Mouse (Mus musculus) adrenal gland, adult 8-10 months (tissue): Measurements from ENCODE around the gene Mgat3. TPM values are rescaled to one million over a fixed set of nuclear protein-coding genes. Genes with fewer than 3 reads are reported as not detected.

Experiments
- DNase-seq: peaks from one replicate; pipeline ENCODE4 v3.0.0; 2022
- total RNA-seq, 4 experiments: library from RNA; stranded (reverse); gene quantifications; 2 replicates each; pipeline ENCODE4 v1.2.4; 2022

The Mgat3 gene
- total RNA-seq, 4 experiments from 2014 or later = 8.5 to 13.0 (median 11.6) TPM

DNA sequence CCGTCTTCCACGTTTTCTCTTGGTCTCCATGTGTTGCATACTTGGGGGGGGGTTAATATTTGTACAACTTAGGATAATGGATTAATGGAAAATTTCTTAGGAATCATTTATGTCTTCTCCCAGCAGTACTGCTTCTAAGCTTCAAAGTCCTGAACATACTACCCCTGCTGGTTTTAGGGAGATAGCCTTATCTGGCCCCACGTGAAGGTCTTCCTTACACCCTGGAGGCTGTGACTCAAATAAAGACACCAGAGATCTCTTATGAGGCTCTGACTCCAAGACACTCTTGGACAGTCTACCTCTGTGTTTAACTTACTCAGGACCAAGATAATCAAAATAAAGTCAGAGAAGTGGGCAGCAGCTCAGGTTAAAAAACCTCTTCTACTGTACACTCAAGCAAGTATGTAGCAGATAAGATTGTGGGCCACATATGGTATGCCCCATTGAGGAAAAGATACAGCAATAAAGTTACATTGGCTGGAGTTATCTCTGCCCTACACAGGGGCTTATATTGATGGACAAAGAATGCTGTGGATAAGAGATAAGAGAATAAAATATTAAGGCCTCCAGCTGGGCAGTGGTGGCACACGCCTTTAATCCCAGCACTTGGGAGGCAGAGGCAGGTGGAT is 8.7 kb downstream of the Mgat3 start:
- no peak for DNase-seq

DNA sequence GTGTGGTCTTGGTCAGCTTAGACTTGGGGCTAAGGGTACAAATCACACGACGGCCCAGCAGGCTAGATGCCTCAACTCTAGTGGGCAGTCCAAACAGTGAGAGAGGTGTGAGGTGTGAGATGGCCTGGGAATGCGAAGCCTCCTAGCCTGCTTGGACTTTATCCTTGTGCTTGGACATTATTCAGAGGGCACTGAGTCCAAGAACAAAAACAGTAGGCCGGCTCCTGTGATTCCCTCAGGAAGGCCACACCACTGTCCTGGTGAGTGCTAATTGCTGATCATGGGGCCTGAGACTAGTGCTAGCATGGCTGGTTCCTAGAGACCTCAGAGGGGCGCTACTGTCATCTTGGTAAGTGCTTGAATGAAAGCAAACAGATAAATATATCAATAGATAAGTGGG is 15.4 kb downstream of the Mgat3 start:
- DNase-seq = no peak

DNA sequence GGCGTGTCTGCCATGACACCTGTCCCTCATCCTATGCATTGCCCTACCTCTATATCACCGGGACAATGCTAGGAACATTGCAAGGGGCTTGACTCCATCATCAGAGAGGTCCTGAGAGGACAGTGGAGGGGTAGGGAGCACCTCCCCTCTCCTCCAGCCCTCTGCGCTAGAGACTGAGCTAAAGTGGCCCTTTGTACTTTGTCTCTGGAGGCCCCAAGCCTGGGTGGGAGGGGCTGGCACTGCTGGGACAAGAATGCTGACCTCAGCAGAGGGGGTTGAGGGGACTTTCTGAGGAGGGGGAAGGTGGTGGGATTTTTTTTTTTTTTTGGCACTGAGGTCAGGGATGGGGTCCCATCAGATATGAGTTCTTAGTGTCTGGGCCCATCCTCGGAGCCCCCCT is 16.6 kb downstream of the Mgat3 start:
- DNase-seq = no peak

DNA sequence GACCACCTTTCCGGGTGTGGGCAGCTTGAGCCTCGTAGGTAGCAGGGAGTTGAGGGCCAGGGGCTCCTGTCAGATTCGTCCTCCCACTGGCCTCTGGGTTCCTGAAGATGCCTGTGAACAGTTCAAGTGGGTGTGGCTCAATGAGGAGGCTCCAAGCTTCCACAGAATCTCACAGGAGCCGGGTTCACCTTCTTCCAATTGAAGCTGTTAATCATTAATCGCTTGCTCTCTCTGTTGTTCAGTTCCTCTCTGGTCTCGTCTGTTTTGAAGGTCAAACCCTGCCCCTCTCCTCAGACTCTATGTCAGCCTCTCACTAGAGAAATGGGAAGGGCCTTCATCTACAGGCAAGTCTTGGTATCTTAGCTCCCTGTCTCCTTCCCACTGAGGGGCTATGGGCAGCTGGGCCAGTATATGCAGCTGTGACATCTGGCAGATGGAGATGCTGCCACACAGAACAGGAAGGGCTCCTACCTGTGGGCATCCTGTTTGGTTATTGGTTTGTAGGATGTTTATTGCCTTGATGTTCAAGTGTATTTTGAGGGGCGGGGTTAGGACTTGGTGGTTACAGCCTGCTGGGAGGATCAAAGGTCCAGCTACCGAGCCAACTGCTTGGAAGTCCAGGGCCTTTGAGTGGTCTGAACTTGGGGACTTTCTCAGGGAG is 18.2 kb downstream of the Mgat3 start:
- DNase-seq = no peak

DNA sequence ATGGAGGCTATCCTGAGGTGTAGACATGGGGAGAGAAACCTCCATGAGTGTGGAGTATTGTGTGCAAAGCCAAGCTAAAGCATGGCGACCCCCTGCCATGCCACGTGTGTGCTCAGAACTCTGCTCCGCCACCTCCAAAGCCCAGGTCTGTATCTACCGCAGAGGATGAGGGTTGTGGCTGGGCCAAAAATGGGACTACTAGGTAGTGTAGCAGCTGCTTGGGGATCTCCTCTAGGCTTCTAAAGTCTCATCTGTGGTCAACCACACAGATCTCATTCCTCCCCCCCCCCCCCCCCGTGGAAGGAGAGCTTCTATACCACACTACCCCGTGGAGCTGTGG is 18.7 kb downstream of the Mgat3 start:
- no peak for DNase-seq

DNA sequence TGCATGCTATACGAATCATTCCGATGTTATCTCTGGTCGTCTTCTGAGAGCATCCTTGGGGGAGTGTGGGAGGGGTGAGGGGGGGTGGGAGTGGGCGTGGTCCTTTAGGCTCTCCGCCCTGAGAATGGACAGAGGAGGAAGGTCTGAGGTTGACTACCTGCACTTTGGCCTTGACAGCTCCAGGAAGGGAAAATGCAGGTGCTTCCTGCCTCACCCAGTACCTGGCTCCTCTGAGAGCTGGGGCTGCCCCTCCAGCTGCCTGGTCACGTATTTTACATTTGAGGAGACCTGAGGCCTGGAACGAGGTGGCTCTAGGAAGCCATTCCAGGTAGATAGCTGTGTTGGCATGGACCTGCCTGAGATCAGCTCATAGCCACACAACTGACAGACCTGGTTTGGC is 19.3 kb downstream of the Mgat3 start:
- DNase-seq = no peak

DNA sequence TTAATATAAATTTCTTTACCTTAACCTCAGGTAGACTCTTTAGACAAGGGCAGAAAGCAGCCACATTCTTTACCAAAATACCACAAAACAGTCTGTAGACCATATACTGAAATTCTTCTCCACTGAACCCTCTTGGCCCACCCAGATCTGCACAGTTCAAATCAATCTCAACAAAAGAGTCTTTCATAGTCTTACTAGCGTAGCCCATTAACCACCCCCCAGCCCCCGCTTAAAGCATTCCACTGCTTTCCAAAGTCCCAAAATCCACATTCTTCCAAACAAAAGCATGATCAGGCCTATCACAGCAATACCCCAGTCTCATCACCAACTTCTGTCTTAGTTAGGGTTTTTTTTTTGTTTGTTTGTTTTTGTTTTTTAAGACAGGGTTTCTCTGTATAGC is 26.0 kb downstream of the Mgat3 start:
- no peak for DNase-seq

DNA sequence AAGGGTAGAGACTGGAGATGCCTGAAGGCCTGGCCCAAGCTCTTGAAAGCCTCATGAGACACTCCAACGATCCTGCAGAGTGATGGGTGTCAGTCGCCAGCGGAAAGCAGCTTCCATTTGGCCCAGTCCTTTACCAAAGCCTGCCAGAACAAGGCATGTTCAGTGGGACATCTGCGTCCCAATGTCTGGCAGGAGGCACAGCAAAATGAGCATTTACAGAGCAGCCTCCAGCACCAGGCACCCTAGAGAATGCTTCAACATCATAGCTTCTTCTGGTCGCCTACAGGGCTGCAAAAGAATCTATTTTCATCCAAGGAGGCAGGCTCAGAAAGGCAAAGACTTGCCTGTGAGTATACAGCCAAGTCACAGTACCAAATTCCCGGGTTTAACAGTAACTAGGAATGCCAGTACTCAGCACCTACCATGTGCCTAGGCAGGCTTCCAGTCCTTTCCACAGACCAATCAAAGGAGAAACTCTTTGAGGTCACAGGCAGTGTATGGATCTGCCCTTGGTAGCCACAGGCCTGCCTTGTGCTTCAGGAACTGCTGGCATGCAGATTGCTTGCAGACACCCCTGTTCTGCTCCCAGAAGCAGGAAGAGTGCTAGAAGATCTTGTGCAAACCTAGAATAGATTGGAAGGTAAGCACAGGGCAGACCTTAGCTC is 28.7 kb downstream of the Mgat3 start:
- DNase-seq = no peak

DNA sequence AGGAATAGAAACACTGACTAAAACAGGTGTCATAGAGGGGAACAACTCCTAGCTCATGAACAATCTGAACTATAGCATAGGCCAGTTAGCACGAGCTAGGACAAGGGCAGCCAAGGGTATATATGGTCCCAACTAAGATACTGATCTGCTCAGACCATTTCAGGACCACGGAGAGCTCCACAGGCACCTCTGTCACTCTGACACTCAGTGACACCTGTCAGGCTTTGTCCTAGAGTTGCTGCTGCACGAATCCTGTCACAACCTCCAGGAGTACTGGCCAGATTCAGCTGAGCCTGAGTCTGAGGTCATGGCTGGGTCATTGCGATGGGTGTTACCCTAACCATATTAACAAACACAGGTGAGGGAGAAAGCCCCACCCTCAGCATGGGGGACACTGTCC is 29.9 kb downstream of the Mgat3 start:
- DNase-seq = no peak

DNA sequence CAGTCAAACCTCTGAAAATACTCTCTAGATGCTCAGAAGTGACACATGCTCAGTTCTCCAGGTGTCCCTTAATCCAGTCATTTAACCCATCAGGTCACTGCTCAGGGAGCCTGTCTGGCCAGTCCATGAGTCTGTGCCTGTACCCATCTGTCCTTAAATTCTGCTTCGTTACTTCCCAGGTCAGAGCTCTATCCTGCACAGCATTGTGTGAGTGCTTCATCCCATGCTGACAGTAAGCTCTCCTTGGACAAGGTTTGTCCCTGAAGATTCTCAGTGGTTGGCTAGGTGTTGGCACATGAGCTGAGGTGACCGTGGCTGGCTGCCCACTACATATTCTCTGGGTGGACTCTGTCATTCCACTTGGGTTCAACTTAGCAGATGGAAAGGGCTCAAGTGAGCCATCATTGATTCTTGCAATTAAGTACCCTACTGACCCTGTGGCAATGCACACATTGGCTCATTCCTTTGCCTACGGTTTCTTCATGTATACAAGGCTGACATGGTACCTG is 32.6 kb downstream of the Mgat3 start:
- DNase-seq = no peak

DNA sequence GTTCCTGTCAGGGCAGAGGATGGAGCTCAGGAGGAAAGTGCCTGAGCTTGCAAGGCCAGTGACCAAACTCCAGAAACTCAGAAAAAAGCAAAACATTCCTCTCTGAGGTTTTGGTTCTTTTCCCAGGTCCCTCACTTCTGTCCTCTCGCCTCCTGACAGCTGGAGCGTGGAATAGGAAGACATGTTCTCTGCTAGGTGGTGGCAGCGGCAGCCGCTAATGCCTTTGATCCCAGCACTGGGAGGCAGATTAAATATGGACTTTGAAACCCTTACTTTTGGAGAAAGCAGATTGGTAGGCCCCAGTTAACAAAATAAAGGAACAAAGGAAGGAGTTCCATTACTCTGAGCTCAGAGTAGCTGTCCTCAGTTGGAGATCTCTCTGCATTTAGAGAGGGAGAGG is 34.9 kb downstream of the Mgat3 start:
- no peak for DNase-seq

DNA sequence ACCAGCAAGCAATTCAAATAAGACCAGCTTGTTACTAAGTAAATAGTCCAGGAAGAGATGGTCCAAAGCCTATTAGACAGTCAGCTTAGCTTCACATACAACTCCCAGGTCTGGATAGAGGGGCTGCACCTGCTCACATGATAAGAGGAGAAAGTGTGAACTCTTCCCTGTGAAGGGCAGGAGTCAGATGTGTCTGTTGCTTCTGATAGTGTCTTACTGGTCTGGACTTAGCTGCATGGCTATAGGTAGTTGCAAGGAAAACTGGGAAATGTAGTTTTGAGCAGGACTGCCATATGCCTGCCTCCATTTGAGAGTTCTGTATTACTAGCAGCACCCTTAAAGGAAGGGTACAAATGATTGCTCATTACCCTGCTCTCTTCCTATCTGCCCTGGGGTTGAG is 40.2 kb downstream of the Mgat3 start:
- no peak for DNase-seq

DNA sequence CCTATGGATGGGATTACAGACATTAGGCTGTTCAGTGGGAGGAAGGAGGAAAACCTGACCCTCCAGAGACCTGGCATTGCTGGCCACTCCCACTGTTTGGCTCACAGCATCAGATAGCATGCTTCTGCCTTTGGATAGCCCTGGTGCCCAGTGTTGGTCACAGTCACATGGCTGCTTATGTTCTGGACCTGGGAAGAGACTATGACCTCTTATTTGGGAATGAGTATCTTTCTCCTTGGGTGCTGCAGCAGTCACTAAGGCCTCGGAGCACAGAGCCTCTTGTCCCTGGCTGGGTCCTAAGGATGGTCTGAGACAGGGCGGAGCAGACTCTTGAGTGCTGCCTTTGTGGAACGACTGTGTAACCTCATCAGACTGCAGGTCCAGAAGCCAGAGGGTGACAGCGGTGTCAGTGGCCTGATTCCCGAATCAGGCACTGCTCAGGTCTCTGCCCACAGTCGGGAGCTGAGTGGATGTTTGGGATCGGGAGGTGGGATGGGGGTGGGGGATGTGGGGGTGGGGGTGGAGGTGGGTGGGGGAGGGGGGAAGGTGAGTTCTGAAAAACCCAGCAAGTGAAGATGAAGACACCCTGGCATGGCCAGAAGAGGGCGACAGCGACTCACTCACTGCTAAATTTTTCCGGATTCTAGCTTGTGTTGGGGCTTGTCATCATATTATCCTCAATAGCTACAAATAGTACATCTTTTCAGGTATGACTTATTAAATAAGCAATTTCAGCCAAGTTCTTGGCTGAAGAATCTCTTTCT is 42.4 kb downstream of the Mgat3 start:
- DNase-seq = no peak

DNA sequence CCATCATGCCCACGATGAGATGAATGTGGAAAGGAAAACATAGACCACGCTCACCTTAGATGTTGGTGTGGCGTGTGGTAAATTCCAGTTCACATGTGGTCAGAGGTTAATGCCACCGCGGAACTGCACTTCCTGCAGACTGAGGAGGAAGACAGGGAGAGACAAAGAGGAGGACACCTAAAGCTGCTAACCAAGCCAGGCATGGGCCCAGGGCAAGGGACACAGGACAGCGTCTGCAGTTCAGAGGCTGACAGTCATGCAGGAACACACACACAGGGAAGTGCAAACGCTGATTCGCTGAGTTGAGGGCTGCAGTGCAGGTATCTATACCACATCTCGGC is 42.9 kb downstream of the Mgat3 start:
- DNase-seq = no peak

DNA sequence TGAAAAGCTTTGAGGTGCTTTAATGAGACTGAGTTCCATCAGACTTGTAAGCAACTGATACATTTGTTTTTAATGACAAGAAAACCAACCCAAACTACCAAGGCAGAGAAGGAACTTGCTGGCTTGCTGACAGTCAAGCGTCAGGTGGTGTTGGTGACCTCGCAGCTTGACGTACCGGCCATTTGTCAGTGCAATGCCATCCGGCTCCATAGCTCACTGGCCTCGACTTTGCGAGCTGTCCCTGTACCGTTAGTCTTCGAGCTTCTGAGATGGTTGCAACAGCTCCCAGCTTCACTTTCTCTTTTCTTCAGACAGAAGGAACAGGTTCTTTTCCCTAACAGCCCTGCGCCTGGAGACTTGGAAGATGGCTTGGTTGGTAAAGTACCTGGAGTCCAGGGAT is 44.0 kb downstream of the Mgat3 start:
- DNase-seq = no peak

DNA sequence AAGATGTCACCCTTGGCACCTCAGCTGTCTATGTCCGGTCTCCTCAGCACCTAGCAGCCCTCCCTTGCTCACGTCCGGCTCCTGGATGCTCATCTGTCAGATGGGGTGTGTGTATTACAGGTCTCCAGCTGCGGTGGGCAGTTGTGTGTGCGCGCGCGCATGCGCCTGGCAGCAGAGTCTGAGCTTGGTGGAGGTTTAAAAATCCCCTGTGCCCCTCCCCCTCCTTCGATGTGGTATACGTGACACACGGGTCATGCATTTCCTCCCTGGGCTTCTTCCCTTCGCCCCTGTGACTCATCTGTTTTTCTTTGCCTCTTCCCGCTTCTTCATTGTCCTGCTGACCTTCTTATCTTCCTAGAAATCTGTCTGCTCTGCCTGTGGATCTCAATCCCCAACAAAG is 45.7 kb downstream of the Mgat3 start:
- no peak for DNase-seq

DNA sequence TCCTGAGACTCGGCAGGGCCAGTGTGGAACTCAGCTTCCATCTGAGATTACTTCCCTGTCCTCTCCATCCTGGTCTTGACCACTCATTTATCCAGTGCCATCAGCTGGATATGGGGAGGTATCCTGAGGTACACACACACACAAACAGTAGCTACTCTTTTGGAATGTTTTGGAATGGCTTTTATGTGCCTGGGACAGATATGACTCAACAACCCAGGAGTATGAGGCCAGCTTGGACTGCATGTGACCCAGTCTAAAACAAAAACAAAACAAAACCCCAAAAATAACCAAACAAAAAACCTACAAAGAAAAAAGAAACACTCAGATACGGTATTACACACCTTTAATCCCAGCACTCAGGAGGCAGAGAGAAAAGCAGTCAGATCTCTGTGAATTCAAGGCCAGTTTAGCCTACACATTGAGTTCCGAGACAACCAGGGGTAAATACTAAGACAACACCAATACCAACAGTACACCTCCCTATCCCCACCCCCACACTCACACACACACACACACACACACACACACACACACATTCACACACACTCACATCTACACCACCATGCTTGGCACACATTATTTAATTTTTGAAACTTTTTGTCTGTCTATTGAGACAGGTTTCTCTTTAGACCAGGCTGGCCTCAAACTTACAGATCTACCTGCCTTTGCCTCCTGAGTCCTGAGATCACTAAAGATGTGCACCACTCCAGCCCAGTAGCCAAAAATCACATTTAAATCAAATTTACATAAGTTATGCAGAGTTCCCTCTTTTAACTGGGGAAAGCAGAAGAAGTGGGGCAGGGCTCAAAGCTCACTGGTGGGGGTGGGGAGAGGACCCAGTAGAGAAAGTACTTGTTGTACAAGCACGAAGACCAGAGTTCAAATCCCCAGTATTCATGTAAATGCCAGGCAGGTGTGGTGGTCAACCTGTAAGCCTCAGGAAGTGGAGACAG is 46.5 kb downstream of the Mgat3 start:
- DNase-seq = no peak

DNA sequence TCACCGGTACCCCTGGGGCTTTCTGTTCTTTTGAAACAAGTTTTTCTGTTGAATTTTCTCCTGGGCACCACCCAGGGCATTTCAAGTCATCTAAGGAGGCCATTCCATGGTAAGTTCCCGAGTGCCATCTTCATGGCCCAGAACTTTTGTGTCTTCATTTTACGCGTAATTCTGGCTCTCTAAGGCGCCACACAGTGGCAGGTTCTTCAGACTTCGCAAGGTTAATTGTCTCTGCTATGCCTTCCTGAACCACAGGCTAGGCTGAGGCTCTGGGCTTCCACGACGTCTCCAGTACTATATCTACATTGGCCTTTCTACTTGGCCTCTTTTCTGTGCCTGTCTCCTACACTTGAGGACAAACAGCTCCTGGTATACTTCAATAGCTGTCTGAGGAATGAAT is 47.5 kb downstream of the Mgat3 start:
- no peak for DNase-seq

DNA sequence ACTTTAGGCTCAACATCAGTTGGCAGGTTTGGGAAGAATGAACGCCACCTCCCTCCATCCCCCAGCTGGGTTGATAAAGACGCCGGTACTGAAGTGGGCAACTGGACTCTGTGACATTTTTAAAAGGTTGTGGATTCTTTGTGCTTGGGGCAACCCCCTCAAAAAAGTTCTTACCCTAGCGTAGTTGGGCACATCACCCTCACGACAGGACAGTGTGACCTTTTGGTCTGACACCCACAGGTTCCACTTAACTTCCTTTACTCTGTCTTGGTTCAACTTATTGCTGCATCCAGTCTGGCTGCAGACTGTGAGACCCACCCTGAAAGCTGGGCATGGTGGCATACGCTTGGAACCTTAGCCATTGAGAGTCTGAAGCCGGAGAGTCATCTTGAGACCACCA is 50.2 kb downstream of the Mgat3 start:
- DNase-seq = no peak

DNA sequence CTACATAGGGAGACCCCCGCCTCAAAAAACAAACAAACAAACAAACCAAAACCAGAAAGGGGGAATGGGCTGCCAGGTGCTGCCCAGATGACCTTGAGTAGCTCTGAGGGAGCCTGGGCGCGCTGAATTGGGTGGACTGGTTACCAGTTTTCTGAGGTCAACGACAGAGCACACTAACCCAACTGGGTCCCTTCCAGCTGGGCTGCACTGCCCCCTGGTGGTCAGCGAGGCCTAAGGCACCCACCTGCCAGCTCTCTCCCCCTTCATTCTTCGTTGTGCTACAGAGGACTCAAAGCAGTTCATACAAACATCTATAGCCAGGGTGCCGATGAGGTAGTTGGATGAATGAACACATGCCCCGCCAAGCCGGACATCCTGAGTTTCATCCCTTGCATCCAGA is 51.7 kb downstream of the Mgat3 start:
- DNase-seq = peak; percentile 56

DNA sequence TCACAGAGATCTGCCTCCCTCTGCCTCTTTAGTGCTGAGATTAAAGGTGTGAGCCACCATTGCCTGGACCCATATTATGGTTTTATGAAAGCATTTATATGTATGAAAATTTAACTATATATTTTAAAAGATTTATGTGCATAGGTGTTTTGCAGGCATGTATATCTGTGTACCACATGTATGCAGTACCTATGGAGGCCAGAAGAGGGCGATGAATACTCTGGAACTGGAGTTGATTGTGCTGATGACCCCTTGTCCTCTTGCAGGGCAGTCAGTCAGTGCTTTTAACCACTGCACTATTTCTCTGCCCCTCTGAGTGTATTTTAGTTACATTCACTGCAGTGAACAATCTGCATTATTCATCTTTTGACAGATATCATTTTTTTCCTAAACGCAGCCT is 52.3 kb downstream of the Mgat3 start:
- no peak for DNase-seq

DNA sequence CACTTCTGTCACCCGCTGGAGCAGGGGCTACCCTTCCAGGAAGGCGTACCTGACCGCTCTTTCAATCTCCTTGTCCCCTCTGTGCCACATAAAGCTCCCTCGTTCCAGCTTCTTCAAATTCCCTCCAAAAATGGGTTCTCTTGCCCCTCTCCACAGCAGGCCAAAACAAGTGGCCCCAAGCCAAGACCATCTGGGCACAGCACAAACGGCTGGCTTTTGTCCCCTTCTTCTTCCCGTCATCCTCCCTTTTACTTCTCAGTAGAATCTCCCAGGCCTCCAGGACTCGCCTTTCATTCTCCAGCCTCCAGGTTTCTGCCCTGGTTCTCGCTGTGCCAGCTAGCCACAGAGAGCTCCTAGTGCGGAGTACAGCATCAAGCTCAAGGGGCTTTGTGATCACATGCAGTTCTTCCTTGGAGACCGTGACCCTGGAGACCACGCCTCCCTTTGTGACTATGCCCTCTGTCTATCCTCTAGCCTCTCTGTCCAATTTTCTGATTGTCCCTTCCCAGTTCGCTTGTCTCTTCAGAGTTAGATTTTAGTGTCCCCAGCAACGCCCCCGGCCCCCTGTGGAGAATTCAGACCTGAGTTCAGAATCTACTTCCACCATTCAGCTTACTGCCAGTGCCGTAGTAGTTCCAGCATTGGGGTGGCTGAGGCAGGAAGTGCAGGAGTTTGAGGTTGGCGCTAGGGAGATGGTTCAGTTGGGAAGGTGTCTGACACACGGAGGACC is 54.7 kb downstream of the Mgat3 start:
- no peak for DNase-seq
